Mouse (Mus musculus) kidney, adult 8-10 months (tissue): ENCODE measurements around the gene Clec2l.

Experiments used
- DNase-seq, 2 experiments: peaks; one replicate each; pipeline ENCODE4 v3.0.0; 2022

Gene Clec2l

GRCm38 (mm10) chr6:38721361-38721760 lies 58.5 kb downstream of the Clec2l start:
- DNase-seq: no peak

- peak in 1 of 2 experiments; percentile 21 for DNase-seq
Measured at GRCm38 (mm10) chr6:38725515-38725914, 62.6 kb downstream of the Clec2l start.
